17 mouse cellular contexts compared by ENCODE assay signal in genomic region chr7:145298666-145299490, GRCm38 (mm10). TPM values are rescaled to one million over a fixed set of nuclear protein-coding genes. Genes with fewer than 3 reads are reported as not detected.
DNase-seq lines count a peak whose midpoint lies in the region; ATAC-seq and TF ChIP-seq lines count a peak whose summit lies in the region.
"Had no signal": no experiment of that assay in that cellular context is flagged by ENCODE, and none has a peak within 500 bp of the region (broad histone marks: within the 10 kb centered on the region; RNA-seq: fewer than 3 reads in every experiment).

No protein-coding gene starts in this region.

- no peak overlapping the region for H3K9ac ChIP-seq in kidney, embryonic 16.5 days (replicated peaks; ENCODE audit: low read length)
- H3K9ac ChIP-seq: heart, embryonic 15.5 days; hindbrain, embryonic 15.5 days; limb, embryonic 13.5 days; lung, embryonic 14.5 days had no signal

- no peak; the same call in 1 of the 2 replicates for TF ChIP-seq CTCF in embryonic fibroblast, embryonic 13.5 days (IDR thresholded peaks at IDR 0.05; ENCODE audit: borderline replicate concordance, insufficient read depth, low read length)

- 57% methylated on average over 3 of the region's 3 CpGs for WGBS in kidney, embryonic 16.5 days

- peak overlapping the region; percentile 53; the same call in 1 of the 2 replicates for H3K27ac ChIP-seq in kidney, embryonic 16.5 days (ENCODE audit: low read length)
- H3K27ac ChIP-seq in embryonic fibroblast, embryonic 13.5 days (ENCODE audit: insufficient read depth, low read length), result peak overlapping the region; percentile 69
- H3K27ac ChIP-seq: heart, embryonic 15.5 days; hindbrain, embryonic 15.5 days; limb, embryonic 13.5 days had no signal

- no peaks in the 10 kb centered on the region for H3K9me3 ChIP-seq in kidney, embryonic 16.5 days (ENCODE audit: low read length)
- H3K9me3 ChIP-seq: heart, embryonic 15.5 days; hindbrain, embryonic 15.5 days; limb, embryonic 13.5 days had no signal

- peak; percentile 55 for DNase-seq in cerebellum, adult 11 months
- no peak for DNase-seq in cerebellum, postnatal 4 days (ENCODE audit: low spot score in 2 of 2)
- no peak for DNase-seq in kidney, adult 9 months
- DNase-seq in brain, adult 2 months (ENCODE audit: low read depth, low spot score), result peak; percentile 61
- DNase-seq in frontal cortex, postnatal 36 days (ENCODE audit: low spot score in 2 of 2), result no peak
- DNase-seq in left cerebral cortex, postnatal 10 days (ENCODE audit: extremely low spot score in 1 of 2, low spot score in 2 of 2), result no peak
- DNase-seq: thymus, postnatal 4 days had no signal

- H3K36me3 ChIP-seq in kidney, embryonic 16.5 days (ENCODE audit: insufficient read depth, low read length), result no peaks in the 10 kb centered on the region
- H3K36me3 ChIP-seq: heart, embryonic 15.5 days; hindbrain, embryonic 15.5 days; limb, embryonic 13.5 days had no signal

- H3K4me1 ChIP-seq in kidney, embryonic 16.5 days (ENCODE audit: insufficient read depth, low read length), result peaks cover 19% of the 10 kb centered on the region; the same call in 1 of the 2 replicates
- peaks cover 13% of the 10 kb centered on the region for H3K4me1 ChIP-seq in embryonic fibroblast, embryonic 13.5 days (ENCODE audit: control insufficient read depth, insufficient read depth, low read length)

- no peak for ATAC-seq in kidney, embryonic 16.5 days (ENCODE audit: low FRiP score, low TSS enrichment)
- ATAC-seq: Patski had no signal

- no peak for TF ChIP-seq POLR2A in embryonic fibroblast, embryonic 13.5 days (IDR thresholded peaks at IDR 0.05; ENCODE audit: low read depth, low read length)

- no peak overlapping the region for H3K4me2 ChIP-seq in kidney, embryonic 16.5 days (replicated peaks; ENCODE audit: low read depth, low read length)
- H3K4me2 ChIP-seq: heart, embryonic 15.5 days; hindbrain, embryonic 15.5 days; limb, embryonic 13.5 days; lung, embryonic 14.5 days had no signal

- intact Hi-C loops in left cerebral cortex, postnatal 10 days (cut with DNase I), result no loop called here

- no peaks in the 10 kb centered on the region for H3K27me3 ChIP-seq in kidney, embryonic 16.5 days (ENCODE audit: insufficient read depth, low read length)
- H3K27me3 ChIP-seq: hindbrain, embryonic 15.5 days; limb, embryonic 13.5 days; Patski had no signal

- H3K4me3 ChIP-seq in kidney, embryonic 16.5 days (ENCODE audit: low read length), result no peak overlapping the region
- no peak overlapping the region for H3K4me3 ChIP-seq in embryonic fibroblast, embryonic 13.5 days (ENCODE audit: insufficient read depth, low read length)
- H3K4me3 ChIP-seq: heart, embryonic 15.5 days; hindbrain, embryonic 15.5 days; limb, embryonic 13.5 days had no signal

RNA-seq across cellular contexts. Expression of gene Mrgprf, which starts 1.8 kb away (rescaled TPM):
- 3.5 and 3.8 TPM in 2 replicates for polyA plus RNA-seq in kidney, embryonic 16.5 days (2015; fragmentation: Nextera tagmentation; extraction: Ambion mirVana)
- polyA plus RNA-seq in embryonic fibroblast, embryonic 13.5 days (2011; ENCODE audit: insufficient read length, low read depth, missing spikeins), result 33.0 and 38.2 TPM in 2 replicates
- 1 to 10 TPM; 1.6 to 2.1 TPM for total RNA-seq in left cerebral cortex, postnatal 10 days (2021)

RNA-seq across cellular contexts. Expression of gene Tpcn2, which starts 15.1 kb away (rescaled TPM):
- polyA plus RNA-seq in kidney, embryonic 16.5 days (2015; fragmentation: Nextera tagmentation; extraction: Ambion mirVana), result 11.4 and 12.2 TPM in 2 replicates
- 22.1 and 23.8 TPM in 2 replicates for polyA plus RNA-seq in embryonic fibroblast, embryonic 13.5 days (2011; ENCODE audit: insufficient read length, low read depth, missing spikeins)
- 1 to 10 TPM; 4.1 to 4.5 TPM for total RNA-seq in left cerebral cortex, postnatal 10 days (2021)

RNA-seq across cellular contexts. Expression of gene Mrgprd, which starts 15.8 kb away (rescaled TPM):
- not detected in 2 replicates for polyA plus RNA-seq in kidney, embryonic 16.5 days (2015; fragmentation: Nextera tagmentation; extraction: Ambion mirVana)
- not detected in 2 replicates for polyA plus RNA-seq in embryonic fibroblast, embryonic 13.5 days (2011; ENCODE audit: insufficient read length, low read depth, missing spikeins)
- not detected for total RNA-seq in left cerebral cortex, postnatal 10 days (2021)
- total RNA-seq: gastrocnemius, postnatal 25 days; layer of hippocampus, postnatal 14 days had no signal
- polyA plus RNA-seq: cortical plate, adult 2 months; heart, embryonic 15.5 days; hindbrain, embryonic 15.5 days; limb, embryonic 13.5 days; Patski had no signal

Comparison
In these comparisons a context has a peak if more than half of its experiments do, and no peak if none do; other contexts are left out.
1. DNase-seq: peak in cerebellum, adult 11 months (single experiment) and brain, adult 2 months (single experiment); none in cerebellum, postnatal 4 days (0 of 2), kidney, adult 9 months (single experiment), frontal cortex, postnatal 36 days (0 of 2) and left cerebral cortex, postnatal 10 days (0 of 2).